Mouse (Mus musculus) cerebellum, postnatal 10 days (tissue): ENCODE measurements at regions not wholly inside any gene's neighbourhood (a gene's known extent, or its start where the extent isn't known, plus 50 kb on each side); places are given as distances from the start of the nearest gene placed in this dataset.

Experiments used
- DNase-seq, 2 experiments: peaks; one replicate each; pipeline ENCODE4 v3.0.0; 2021; ENCODE audit warnings: mixed read lengths in 2 of 2

DNA sequence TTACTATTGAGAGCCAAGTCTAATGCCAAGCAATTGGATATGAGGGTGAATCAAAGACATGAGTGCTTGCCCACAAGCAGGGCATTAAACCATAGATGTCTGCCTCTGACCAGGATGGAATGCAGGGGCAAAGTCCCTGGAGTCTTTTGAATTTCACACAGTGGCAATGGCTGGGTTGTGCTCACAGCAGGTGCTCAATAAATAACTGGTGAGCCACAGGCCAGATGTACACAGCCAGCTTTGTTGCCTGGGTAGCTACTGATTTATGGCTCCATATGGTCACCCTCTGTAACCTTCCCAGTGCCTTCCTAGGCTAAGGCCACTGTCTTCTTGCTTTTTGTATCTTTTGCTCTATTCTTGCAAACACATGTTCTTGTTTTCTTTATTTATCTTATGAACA, 154.3 kb upstream of the Lrrn1 start:
- no peak for DNase-seq

DNA sequence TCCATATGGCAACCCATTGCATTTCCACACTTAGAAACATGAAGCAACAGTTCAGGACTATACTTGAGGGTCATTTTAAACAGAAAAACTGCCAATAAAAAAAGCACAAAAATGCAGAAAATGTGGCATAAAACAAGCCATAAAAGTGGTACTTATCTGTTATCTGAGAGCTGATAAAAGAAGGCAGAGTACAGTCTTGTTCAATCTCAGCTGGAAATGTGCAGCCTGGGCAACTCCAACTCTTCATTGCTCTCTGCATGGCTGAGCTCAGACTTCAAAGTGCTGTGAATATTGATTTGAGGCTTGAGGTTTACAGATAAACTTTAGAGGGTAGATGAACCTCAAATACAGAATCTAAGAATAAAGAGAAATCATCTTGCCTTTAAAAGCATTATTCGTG, 151.1 kb upstream of the Lrrn1 start:
- DNase-seq, result no peak

DNA sequence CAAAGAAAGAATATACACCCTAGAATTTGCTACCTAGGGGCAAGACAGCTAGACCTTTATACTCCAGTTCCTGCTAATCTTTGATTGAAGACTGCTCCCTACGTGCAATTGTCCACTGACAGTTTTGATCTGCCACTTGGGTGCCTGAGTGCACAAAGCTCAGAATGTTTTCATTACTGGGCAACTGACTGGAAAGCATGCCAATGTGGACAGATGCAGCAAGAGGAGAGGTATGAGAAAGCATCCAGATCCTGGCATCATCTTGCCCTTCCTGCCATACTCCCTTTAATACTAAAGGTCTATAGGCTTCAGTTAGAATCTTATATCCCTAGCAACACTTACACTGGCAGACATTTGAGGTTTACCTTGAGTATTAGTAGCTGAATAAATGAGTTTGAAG, 148.9 kb upstream of the Lrrn1 start:
- DNase-seq, result peak; percentile 52 to 59

DNA sequence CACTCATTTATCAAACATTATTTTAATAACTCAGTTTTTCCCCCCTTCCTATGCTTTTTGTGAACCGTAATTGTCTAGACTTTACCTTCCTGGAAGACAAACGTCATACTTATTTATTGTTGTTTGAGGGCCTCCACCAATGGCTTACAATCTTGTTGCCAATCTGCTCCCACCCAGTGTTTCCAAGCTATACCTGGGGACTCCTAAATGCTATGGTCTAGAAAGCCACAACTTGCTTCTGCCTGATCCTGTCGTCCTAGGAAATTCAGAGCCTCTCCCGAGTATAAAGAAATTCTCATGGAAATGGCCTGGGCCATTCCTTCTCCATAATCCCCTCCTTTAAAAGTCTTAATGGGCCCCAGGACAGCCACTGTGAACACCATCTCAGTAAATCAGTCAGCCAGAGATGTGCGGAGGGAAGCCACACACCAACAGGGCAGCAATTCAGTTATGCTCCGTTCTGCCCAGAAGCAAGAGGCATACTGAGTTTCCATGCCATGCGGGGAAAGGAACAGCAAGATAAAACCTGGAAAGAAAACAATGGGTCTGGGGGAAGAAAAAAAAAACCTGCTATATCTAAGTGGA, 143.4 kb upstream of the Lrrn1 start:
- DNase-seq, result no peak

DNA sequence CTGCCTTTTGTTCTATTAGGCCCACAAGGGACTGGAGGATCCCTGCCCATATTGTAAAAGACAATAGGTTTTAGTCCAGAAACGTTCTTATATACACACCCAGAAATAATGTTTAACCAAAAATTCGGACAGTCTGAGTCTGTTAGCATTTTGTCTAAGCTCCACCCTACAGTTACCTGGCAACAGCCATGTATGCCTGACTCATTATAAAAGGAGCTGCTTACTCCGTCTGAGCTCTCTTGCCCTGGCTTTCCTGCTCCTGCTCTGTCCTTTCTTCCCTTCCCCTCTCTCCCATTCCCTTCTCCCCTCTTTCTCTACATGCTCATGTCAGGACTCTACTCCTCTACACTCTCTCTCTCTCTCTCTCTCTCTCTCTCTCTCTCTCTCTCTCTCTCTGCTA, 139.7 kb upstream of the Lrrn1 start:
- no peak for DNase-seq

DNA sequence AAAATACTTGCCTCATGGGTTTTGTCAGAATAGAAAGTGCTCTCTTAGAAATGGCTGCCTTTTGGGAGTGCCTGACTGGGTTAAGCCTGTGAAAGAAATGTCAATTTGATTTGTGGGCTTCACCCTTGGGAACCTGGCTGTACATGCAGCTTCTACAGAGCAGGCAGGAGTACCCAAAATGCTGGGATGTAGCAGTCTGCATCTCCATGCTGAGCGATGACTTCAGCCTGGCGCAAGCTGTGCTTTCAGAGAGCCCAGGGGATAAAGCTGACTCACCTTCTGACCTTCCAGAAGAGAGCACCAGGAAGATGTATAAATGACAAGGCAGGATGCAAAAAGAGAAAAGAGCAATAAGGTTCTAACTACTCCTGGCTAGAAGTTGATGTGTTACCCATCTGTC, 135.0 kb upstream of the Lrrn1 start:
- DNase-seq, result peak; percentile 5 to 6

DNA sequence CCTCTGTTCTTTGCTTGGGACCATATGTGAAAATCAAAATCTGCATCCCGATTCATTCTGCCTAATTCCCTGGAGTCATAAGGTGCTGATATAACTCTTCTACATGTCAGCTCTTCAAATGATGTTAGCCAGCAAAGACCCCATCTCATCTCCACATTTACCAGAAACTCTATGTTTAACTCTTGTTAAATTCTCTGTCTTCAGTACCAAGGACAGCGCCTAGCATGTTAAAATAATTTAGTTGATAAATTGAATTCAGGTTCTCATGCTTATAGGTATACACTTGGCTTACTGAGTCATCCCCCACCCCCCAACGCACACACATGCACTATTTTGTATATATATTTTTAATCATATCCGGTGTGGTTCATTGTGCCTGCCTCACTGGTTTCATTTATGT, 113.8 kb upstream of the Lrrn1 start:
- no peak for DNase-seq

DNA sequence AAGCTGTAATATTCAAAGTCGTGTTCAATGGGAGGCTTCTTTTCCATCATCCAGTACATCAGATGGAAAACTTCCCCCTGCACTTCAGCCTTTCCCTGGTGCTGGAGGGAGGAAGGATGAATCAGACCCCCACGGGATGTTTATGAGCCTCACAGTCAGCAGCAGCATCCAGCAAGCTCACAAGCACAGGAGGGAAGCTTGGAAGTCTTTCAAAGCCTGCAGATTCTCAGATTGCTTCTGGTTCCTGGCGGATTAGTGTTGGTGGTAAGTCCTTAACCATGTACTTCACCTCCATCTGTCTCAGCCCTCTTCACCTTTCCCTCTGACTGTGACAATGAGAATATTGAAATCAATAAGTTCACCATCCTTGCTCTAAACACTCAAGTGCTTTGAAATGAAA, 107.5 kb upstream of the Lrrn1 start:
- peak; percentile 16 to 37 for DNase-seq

DNA sequence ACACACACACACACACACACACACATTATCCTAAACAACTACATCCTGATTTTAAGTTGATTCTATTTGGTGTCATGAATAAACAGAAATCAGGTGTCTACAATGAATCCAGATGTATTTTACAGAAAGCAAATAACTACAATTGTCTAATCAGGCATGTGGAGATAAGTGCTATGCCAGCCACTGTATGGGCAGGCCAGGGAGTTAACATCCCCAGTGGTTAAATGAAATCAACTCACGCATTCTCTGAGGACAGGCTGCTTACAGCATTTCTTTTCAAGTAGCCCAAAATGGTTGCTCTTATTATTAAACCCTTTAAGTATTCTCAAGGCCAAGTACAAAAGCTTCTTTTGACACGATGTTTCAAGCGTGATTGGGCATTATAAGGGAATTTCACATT, 103.0 kb upstream of the Lrrn1 start:
- no peak for DNase-seq

DNA sequence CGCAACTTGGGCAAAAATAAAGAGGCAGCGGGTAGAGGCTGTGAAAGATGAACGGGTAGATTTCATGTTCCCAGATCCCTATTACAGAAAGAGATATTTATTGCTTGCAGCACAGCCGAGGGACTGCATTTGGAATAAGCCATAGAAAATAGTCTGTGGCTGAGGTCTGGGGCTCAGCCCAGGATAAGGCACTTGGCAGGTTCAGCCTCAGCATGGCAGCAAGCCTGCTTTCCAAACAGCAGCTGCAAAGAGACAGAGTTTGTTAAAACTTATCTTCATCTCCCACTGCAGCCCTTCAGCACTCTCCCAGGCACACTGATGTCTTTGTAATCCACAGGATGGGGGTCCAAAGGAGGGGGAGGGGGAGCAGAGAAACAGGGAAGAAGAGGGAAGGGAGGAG, 98.5 kb upstream of the Lrrn1 start:
- DNase-seq, result peak; percentile 56 to 78

DNA sequence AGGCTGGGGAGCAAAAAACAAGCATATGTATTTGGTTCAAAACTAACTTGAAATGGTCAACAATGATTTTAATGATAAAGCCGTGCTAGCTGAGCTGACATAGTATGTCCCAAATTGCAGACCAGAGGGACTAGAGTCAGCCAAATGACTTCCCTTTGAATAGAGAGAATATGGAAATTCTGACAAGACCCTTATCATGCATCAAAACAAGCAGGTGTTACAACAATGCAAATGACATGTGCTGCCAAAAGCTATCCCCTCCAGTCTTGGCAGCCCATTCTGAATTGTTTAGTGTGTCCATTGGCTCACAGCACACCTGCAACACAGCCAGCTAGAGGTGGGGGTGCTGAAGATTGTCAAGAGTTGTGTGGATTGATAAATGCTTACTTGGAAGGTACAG, 87.5 kb upstream of the Lrrn1 start:
- peak in 1 of 2 experiments; percentile 35 for DNase-seq

DNA sequence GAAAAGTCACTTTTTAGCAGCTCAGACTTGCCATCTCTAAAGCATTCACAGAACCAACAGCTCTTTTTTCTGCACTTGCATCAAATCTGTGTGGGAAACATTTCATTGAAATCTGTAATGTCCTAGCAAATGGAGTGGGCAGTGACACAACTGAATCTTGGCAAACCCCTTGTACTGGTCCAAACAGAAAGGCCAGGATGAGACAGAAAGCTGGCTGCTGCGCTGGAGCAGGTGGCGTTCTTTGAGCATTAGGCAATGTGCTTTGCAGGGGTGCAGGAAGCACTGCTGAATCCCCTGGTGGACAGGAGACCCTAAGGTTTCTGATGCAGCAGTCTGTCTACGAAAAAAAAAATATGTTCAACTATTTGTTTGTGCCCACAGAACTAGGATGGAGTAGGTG, 85.2 kb upstream of the Lrrn1 start:
- DNase-seq, result peak; percentile 73 to 79

DNA sequence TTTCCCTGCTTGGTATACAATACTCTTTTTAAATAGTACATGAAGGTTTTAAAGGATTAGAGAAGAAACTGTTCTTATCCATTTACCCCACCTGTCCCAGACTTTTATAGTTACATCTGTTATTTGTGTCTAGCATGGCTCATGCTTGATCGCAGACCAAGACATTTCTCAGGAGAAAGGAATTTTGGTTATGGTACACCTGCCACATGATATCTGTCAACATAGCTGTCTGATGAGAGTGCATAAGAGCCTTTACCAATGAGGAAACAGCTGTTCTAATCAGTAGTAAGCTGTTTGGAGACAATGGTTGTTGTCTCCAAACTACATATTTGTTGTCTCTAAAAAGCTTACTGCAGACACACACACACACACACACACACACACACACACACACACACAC, 70.3 kb upstream of the Lrrn1 start:
- no peak for DNase-seq

DNA sequence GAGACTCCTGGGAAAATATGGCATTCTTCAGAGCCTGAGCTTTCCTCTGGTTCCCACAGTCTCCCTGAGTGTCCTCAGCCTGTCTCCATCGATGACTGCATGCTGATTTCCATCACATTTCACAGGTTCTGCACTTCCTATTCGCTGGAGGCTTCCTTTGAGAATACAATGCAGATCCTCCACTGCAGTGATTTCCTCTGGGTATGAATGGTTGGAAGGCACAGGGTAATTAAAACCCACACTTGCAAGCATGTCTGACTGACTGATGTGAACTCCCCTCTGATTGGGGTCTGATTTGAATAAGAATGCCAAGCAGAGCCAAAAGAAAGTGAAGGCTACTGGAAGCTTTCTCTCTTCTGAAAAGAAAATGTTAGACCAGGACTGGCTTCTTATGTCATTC, 67.1 kb upstream of the Lrrn1 start:
- DNase-seq, result no peak

DNA sequence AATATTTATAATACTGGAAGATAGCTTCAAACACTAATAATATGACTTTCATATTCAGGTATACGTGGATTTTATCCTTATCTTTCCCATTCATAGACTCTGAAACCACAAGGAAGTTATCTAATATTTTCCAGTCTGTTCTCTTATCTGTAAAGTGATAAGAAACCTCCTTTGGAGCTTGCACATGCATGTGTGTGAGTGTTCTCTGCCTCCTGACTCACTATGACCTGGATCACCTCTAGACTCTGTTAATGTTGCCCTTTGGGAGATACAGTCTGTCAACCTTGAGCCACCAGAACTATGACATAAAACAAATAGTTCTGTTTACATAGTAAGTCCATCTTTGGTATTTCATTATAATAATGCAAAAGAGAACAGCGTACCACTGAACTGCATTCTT, 56.2 kb upstream of the Lrrn1 start:
- DNase-seq, result no peak

DNA sequence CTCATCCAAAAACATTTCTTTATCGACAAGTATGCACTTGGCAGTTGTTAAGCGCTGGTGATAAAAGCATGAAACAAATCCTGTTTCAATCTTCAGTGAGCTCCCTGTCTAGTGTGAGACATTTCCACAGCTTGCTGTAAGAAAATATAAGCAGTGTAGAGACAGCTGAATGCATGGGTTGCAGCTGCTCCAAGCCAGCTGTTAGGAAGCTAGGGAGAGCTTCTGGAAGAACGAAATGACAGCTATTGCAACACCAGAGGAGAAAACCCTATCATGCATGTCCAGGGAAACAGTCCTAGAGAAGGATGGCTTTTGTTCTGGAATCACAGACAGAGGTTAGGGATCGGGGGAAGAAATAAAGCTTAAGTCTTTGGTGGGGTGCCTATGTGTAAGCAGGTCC, 55.4 kb upstream of the Lrrn1 start:
- no peak for DNase-seq
